Mouse (Mus musculus) C2C12 (cell line): Measurements from ENCODE around the gene Rfx5.
"Not testable (repeated sequence)": the region's sequence is repeated elsewhere in the genome, so short reads cannot be mapped to it uniquely, and the experiment has no call there.

Experiments used
- CTCF ChIP-seq: IDR thresholded peaks from one replicate; pipeline ENCODE4 v1.5.1; 2011; ENCODE audit not compliant: control insufficient read depth, insufficient read depth, insufficient read length
- MAX ChIP-seq: IDR thresholded peaks from one replicate; pipeline ENCODE4 v1.6.1; 2011; ENCODE audit warnings: mild to moderate bottlenecking, control low read depth
- USF1 ChIP-seq: IDR thresholded peaks from one replicate; pipeline ENCODE4 v1.6.1; 2011; ENCODE audit warnings: low read depth, mild to moderate bottlenecking, control low read depth, moderate library complexity

- TF ChIP-seq MAX, USF1, CTCF: not testable (repeated sequence)
These were observed 10.2 kb upstream of the Rfx5 start for GRCm38 (mm10) chr3:94943706-94944105.
